ENCODE assay signal across 8 mouse cellular contexts in the genomic region with DNA sequence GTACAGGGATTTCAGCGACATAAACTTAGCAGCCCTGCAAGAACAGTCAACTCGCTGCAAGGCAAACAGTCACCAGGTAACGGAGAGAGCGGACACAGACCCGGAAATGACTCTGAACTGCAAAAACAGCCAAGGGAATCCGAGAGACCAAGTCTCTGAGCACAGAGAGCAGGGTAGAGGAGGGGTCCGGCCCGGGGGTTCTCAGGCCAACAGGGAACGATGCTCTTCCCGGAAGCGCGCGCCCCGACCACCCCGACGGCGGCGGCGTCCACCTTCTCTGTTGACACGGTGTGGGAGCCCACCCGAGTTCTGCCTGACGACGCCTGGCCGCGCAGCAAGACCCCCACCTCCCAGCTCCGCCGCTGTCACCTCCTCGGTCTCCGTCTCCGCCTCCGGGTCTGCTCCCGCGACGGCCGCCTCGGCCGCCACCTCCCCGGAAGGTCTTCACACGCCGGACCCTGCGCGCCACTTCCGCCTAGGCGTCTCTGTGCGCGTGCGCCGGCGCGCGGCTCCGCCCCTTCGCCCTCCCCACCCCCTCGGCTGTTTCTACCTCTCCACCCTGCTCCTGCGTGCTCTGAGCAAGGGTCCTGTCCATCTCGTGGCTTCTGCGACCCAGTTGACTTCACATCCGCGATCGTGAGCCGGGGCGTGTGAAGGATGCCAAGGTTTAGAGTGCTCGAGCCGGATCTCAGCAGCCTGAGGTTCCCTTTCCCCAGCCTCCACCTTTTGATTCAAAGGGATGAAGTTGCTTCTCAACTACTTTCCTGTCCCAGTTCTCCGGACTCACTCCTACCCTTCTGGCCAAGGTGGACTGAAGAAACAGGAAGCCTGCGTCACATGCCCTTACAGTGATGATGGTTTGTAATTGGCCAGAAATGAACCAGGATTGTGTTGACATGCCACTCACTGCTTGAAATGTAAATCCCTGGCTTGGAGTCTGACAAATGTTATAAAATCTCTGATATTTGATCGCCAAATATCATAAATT. TPM values are rescaled to one million over a fixed set of nuclear protein-coding genes. Genes with fewer than 3 reads are reported as not detected.
A peak's percentile ranks its signal among the peaks of the same experiment; 100 is the strongest.
DNase-seq lines count a peak whose midpoint lies in the region; ATAC-seq and TF ChIP-seq lines count a peak whose summit lies in the region.

A gene (minus strand): TSS at position 813 of the 988 bp plus-strand sequence.

- H3K4me3 ChIP-seq in C2C12 (ENCODE audit: insufficient read depth, poor library complexity, severe bottlenecking), result peak within 1 kb of the TSS; percentile 79
- H3K4me3 ChIP-seq in erythroblast, embryonic 14.5 days (replicated peaks), result peak within 1 kb of the TSS; percentile 89
- peak within 1 kb of the TSS; percentile 94 for H3K4me3 ChIP-seq in heart, embryonic 12.5 days
- peak within 1 kb of the TSS; percentile 91 for H3K4me3 ChIP-seq in kidney, postnatal 0 days (replicated peaks; ENCODE audit: low read depth, low read length)
- peak within 1 kb of the TSS; percentile 90 for H3K4me3 ChIP-seq in liver, embryonic 12.5 days
- H3K4me3 ChIP-seq in stomach, embryonic 15.5 days (replicated peaks), result peak within 1 kb of the TSS; percentile 78

- DNase-seq in brain, embryonic 14.5 days (ENCODE audit: low read depth), result peak; percentile 91
- peak; percentile 91 for DNase-seq in kidney, postnatal 0 days (ENCODE audit: low spot score)
- peak; percentile 77 to 81 for DNase-seq in natural killer cell, adult 2 months (ENCODE audit: low spot score in 2 of 2)

- H3K36me3 ChIP-seq in C2C12 (ENCODE audit: control insufficient read depth, insufficient read depth), result peaks cover 5% of the 10 kb centered on the region
- peaks cover 4% of the 10 kb centered on the region for H3K36me3 ChIP-seq in erythroblast, embryonic 14.5 days (ENCODE audit: control insufficient read depth)
- H3K36me3 ChIP-seq in heart, embryonic 12.5 days, result peaks cover 5% of the 10 kb centered on the region; the same call in 1 of the 2 replicates
- H3K36me3 ChIP-seq in kidney, postnatal 0 days (ENCODE audit: insufficient read depth, low read length), result 0 out of 2 replicates have a peak, but pooled peaks cover 4% of the 10 kb centered on the region
- peaks cover 5% of the 10 kb centered on the region for H3K36me3 ChIP-seq in liver, embryonic 12.5 days
- H3K36me3 ChIP-seq in stomach, embryonic 15.5 days, result no peaks in the 10 kb centered on the region

- H3K9me3 ChIP-seq in erythroblast, embryonic 14.5 days (ENCODE audit: control insufficient read depth, low read length), result no peaks in the 10 kb centered on the region
- no peaks in the 10 kb centered on the region for H3K9me3 ChIP-seq in heart, embryonic 12.5 days (replicated peaks)
- H3K9me3 ChIP-seq in kidney, postnatal 0 days (replicated peaks; ENCODE audit: low read length), result no peaks in the 10 kb centered on the region
- no peaks in the 10 kb centered on the region for H3K9me3 ChIP-seq in liver, embryonic 12.5 days (replicated peaks)
- H3K9me3 ChIP-seq in stomach, embryonic 15.5 days, result no peaks in the 10 kb centered on the region

- peak within 1 kb of the TSS; percentile 76 for H3ac ChIP-seq in C2C12 (ENCODE audit: control insufficient read depth, insufficient read length, low read depth)

- peak; percentile 88 for TF ChIP-seq POLR2A in brain, embryonic 14.5 days (IDR thresholded peaks at IDR 0.05; ENCODE audit: borderline replicate concordance, extremely low read depth, insufficient read depth, insufficient read length, poor library complexity, severe bottlenecking)

- 1% methylated on average over 67 of the region's 67 CpGs for WGBS in heart, embryonic 12.5 days
- WGBS in kidney, postnatal 0 days, result under 1% methylated on average over 65 of the region's 67 CpGs
- under 1% methylated on average over 67 of the region's 67 CpGs for WGBS in liver, embryonic 12.5 days (ENCODE audit: insufficient replicate concordance)
- WGBS in stomach, embryonic 15.5 days, result under 1% methylated on average over 67 of the region's 67 CpGs

- no peaks in the 10 kb centered on the region for H3K27me3 ChIP-seq in C2C12 (ENCODE audit: control insufficient read depth, insufficient read depth, insufficient read length)
- no peaks in the 10 kb centered on the region for H3K27me3 ChIP-seq in erythroblast, embryonic 14.5 days (ENCODE audit: control insufficient read depth)
- no peaks in the 10 kb centered on the region for H3K27me3 ChIP-seq in heart, embryonic 12.5 days (replicated peaks)
- no peaks in the 10 kb centered on the region for H3K27me3 ChIP-seq in kidney, postnatal 0 days (ENCODE audit: insufficient read depth, low read length)
- no peaks in the 10 kb centered on the region for H3K27me3 ChIP-seq in liver, embryonic 12.5 days (replicated peaks)
- H3K27me3 ChIP-seq in stomach, embryonic 15.5 days (replicated peaks), result no peaks in the 10 kb centered on the region

- peak within 1 kb of the TSS; percentile 88 for H3K27ac ChIP-seq in heart, embryonic 12.5 days (ENCODE audit: poor library complexity, severe bottlenecking)
- H3K27ac ChIP-seq in kidney, postnatal 0 days, result peak within 1 kb of the TSS; percentile 82
- H3K27ac ChIP-seq in liver, embryonic 12.5 days, result peak within 1 kb of the TSS; percentile 74
- H3K27ac ChIP-seq in stomach, embryonic 15.5 days, result peak within 1 kb of the TSS; percentile 83

- H3K9ac ChIP-seq in heart, embryonic 12.5 days, result peak within 1 kb of the TSS; percentile 91
- H3K9ac ChIP-seq in kidney, postnatal 0 days (ENCODE audit: low read depth, low read length), result peak within 1 kb of the TSS; percentile 78
- peak within 1 kb of the TSS; percentile 84 for H3K9ac ChIP-seq in liver, embryonic 12.5 days
- peak within 1 kb of the TSS; percentile 66 for H3K9ac ChIP-seq in stomach, embryonic 15.5 days

- H3K4me2 ChIP-seq in heart, embryonic 12.5 days, result peak within 1 kb of the TSS; percentile 71
- H3K4me2 ChIP-seq in kidney, postnatal 0 days (ENCODE audit: low read length), result peak within 1 kb of the TSS; percentile 60
- H3K4me2 ChIP-seq in liver, embryonic 12.5 days, result peak within 1 kb of the TSS; percentile 79
- H3K4me2 ChIP-seq in stomach, embryonic 15.5 days, result peak within 1 kb of the TSS; percentile 72

- ATAC-seq in heart, embryonic 12.5 days (ENCODE audit: insufficient number of reproducible peaks, low FRiP score), result peak; percentile 96
- ATAC-seq in kidney, postnatal 0 days (replicated peaks; ENCODE audit: low FRiP score, low read depth), result peak; percentile 97
- ATAC-seq in liver, embryonic 12.5 days, result peak; percentile 99
- ATAC-seq in stomach, embryonic 15.5 days (ENCODE audit: insufficient read depth, low FRiP score, low read depth), result peak; percentile 97

- H3K79me3 ChIP-seq in C2C12 (ENCODE audit: low read depth), result peaks cover 37% of the 10 kb centered on the region

- peaks cover 23% of the 10 kb centered on the region for H3K4me1 ChIP-seq in erythroblast, embryonic 14.5 days (ENCODE audit: control insufficient read depth)
- H3K4me1 ChIP-seq in heart, embryonic 12.5 days (replicated peaks), result peaks cover 22% of the 10 kb centered on the region
- 0 out of 2 replicates have a peak, but pooled peaks cover 8% of the 10 kb centered on the region for H3K4me1 ChIP-seq in kidney, postnatal 0 days (replicated peaks; ENCODE audit: insufficient read depth, low read length)
- H3K4me1 ChIP-seq in liver, embryonic 12.5 days, result peaks cover 24% of the 10 kb centered on the region
- peaks cover 17% of the 10 kb centered on the region for H3K4me1 ChIP-seq in stomach, embryonic 15.5 days

- no peak for TF ChIP-seq CTCF in C2C12 (IDR thresholded peaks at IDR 0.05; ENCODE audit: control insufficient read depth, insufficient read depth, insufficient read length)
- no peak for TF ChIP-seq CTCF in brain, embryonic 14.5 days (IDR thresholded peaks at IDR 0.05; ENCODE audit: borderline replicate concordance, extremely low read depth, insufficient read depth, insufficient read length)
- no peak for TF ChIP-seq CTCF in kidney, postnatal 0 days (IDR thresholded peaks at IDR 0.05; ENCODE audit: low read depth)

- H3K79me2 ChIP-seq in C2C12 (ENCODE audit: control insufficient read depth, insufficient read depth), result peaks cover 49% of the 10 kb centered on the region

TF ChIP-seq in C2C12, 6 proteins besides CTCF, POLR2A, EP300 and RAD21:
- no peak for TF ChIP-seq MYOG (IDR thresholded peaks at IDR 0.05; ENCODE audit: control insufficient read depth, extremely low read depth, insufficient read length)
- no peak for TF ChIP-seq FOSL1 (IDR thresholded peaks at IDR 0.05; ENCODE audit: insufficient read depth, low read length, poor library complexity, severe bottlenecking)
- TF ChIP-seq USF1 (IDR thresholded peaks at IDR 0.05; ENCODE audit: low read depth), result peak; percentile 74
- no peak for TF ChIP-seq CEBPB (IDR thresholded peaks at IDR 0.05; ENCODE audit: low read depth)
- no peak for TF ChIP-seq MYOD1 (IDR thresholded peaks at IDR 0.05; ENCODE audit: control insufficient read depth, insufficient read length, low read depth)
- TF ChIP-seq MAX (IDR thresholded peaks at IDR 0.05), result peak; percentile 57
TF ChIP-seq in C2C12: peak in this region for 2.

RNA-seq across cellular contexts. Expression of the gene that starts here (rescaled TPM):
- polyA plus RNA-seq in C2C12 (2012; fragmentation: generic; extraction: Trizol), result 12.4 TPM
- polyA plus RNA-seq in brain, embryonic 14.5 days (2012; rRNA removed), result 31.8 and 41.2 TPM in 2 replicates
- 0.33 and 0.58 TPM in 2 replicates for polyA plus RNA-seq in erythroblast, embryonic 14.5 days (2012)
- 25.0 and 26.8 TPM in 2 replicates for polyA plus RNA-seq in heart, embryonic 12.5 days (2016; fragmentation: Nextera tagmentation; extraction: Ambion mirVana)
- polyA plus RNA-seq in kidney, postnatal 0 days (2015; fragmentation: Nextera tagmentation; extraction: Ambion mirVana), result 49.4 and 50.2 TPM in 2 replicates
- 16.0 and 17.4 TPM in 2 replicates for polyA plus RNA-seq in liver, embryonic 12.5 days (2016; fragmentation: Nextera tagmentation; extraction: Ambion mirVana)
- 42.8 and 45.9 TPM in 2 replicates for polyA plus RNA-seq in stomach, embryonic 15.5 days (2015; fragmentation: Nextera tagmentation; extraction: Ambion mirVana)

Comparison
In these comparisons a context has a peak if more than half of its experiments do, and no peak if none do; other contexts are left out.
1. Peak in every context shown above with its lines: DNase-seq, ATAC-seq, H3K4me3 ChIP-seq and H3K27ac ChIP-seq.